ENCODE assay signal across 26 mouse cellular contexts in the genomic region with DNA sequence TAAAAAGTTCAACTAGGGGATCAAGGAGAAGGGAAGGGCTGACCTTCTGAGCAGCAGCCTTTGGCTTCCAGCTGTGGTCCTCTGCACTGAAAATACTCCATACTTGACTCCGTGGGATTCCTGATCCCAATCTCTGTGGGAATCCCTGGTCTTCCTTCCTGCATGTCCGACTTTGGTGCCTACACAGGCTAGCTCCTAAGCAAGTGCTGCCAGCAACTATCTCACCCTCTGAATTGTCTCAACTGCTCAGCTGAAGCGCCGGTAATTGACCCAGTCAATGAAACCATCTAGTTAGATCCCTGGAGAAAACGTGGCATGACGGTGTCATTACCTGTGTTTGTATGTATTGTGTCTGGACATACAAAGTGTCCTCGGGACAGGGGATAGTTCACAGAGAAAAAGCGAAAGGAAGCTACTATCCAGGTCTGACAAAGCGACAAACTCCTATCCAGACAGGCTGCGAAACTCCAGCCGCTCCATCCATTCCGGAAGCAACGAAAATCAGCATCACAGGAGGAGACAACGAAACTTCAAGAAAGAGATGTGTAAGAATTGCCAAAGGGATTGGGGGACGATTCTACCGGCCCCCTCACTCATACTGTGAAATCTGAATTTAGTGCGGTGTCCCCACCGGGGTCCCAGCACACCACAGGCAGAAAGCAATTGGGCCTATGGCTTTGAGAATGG. TPM values are rescaled to one million over a fixed set of nuclear protein-coding genes. Genes with fewer than 3 reads are reported as not detected.
DNase-seq lines count a peak whose midpoint lies in the region; ATAC-seq and TF ChIP-seq lines count a peak whose summit lies in the region.
"Had no signal": no experiment of that assay in that cellular context is flagged by ENCODE, and none has a peak within 500 bp of the region (broad histone marks: within the 10 kb centered on the region; RNA-seq: fewer than 3 reads in every experiment).

No protein-coding gene starts in this region.

- TF ChIP-seq POLR2A in thymus, adult 2 months (IDR thresholded peaks at IDR 0.05; ENCODE audit: control insufficient read depth, extremely low read depth, insufficient read depth, low read length, poor library complexity): no peak

- peaks cover 69% of the 10 kb centered on the region for H3K27me3 ChIP-seq in lung, postnatal 0 days (replicated peaks; ENCODE audit: insufficient read depth, low read length)
- peaks cover 97% of the 10 kb centered on the region for H3K27me3 ChIP-seq in embryonic facial prominence, embryonic 12.5 days
- H3K27me3 ChIP-seq in limb, embryonic 10.5 days (ENCODE audit: low read depth, poor library complexity, severe bottlenecking): peaks cover 100% of the 10 kb centered on the region
- H3K27me3 ChIP-seq in thymus, adult 2 months (ENCODE audit: control insufficient read depth, insufficient read depth, low read length): peaks cover 37% of the 10 kb centered on the region
- H3K27me3 ChIP-seq: Patski had no signal

- no peak for TF ChIP-seq CTCF in lung, postnatal 0 days (IDR thresholded peaks at IDR 0.05)
- no peak for TF ChIP-seq CTCF in thymus, adult 2 months (IDR thresholded peaks at IDR 0.05; ENCODE audit: borderline replicate concordance, control insufficient read depth, extremely low read depth, insufficient read depth, low read length, poor library complexity)

- H3K9me3 ChIP-seq in lung, postnatal 0 days (ENCODE audit: low read length): no peaks in the 10 kb centered on the region
- no peaks in the 10 kb centered on the region for H3K9me3 ChIP-seq in embryonic facial prominence, embryonic 12.5 days
- no peaks in the 10 kb centered on the region for H3K9me3 ChIP-seq in limb, embryonic 10.5 days (replicated peaks)
- H3K9me3 ChIP-seq: liver, embryonic 12.5 days; lung, embryonic 15.5 days; midbrain, embryonic 12.5 days had no signal

- no peaks in the 10 kb centered on the region for H3K36me3 ChIP-seq in lung, postnatal 0 days (ENCODE audit: insufficient read depth, low read length)
- no peaks in the 10 kb centered on the region for H3K36me3 ChIP-seq in embryonic facial prominence, embryonic 12.5 days
- H3K36me3 ChIP-seq in limb, embryonic 10.5 days: no peaks in the 10 kb centered on the region
- no peaks in the 10 kb centered on the region for H3K36me3 ChIP-seq in thymus, adult 2 months (ENCODE audit: control insufficient read depth, insufficient read depth, low read length)
- H3K36me3 ChIP-seq: liver, embryonic 12.5 days; lung, embryonic 15.5 days; midbrain, embryonic 12.5 days had no signal

- no peak overlapping the region for H3K4me2 ChIP-seq in lung, postnatal 0 days (replicated peaks; ENCODE audit: low read depth, low read length)
- H3K4me2 ChIP-seq in embryonic facial prominence, embryonic 12.5 days (replicated peaks): peak overlapping the region; percentile 39
- H3K4me2 ChIP-seq: liver, embryonic 12.5 days; lung, embryonic 15.5 days; midbrain, embryonic 12.5 days had no signal

- H3K4me3 ChIP-seq in lung, postnatal 0 days (ENCODE audit: low read depth, low read length): 0 out of 2 replicates have a peak overlapping the region, but pooled peaks have one; percentile 2
- no peak overlapping the region for H3K4me3 ChIP-seq in embryonic facial prominence, embryonic 12.5 days
- H3K4me3 ChIP-seq in limb, embryonic 10.5 days: no peak overlapping the region
- no peak overlapping the region for H3K4me3 ChIP-seq in thymus, adult 2 months (ENCODE audit: control insufficient read depth, insufficient read depth, low read length)
- H3K4me3 ChIP-seq: heart, adult 2 months; left cerebral cortex, adult 2 months; liver, embryonic 12.5 days; lung, embryonic 15.5 days; midbrain, embryonic 12.5 days had no signal

- whole genome bisulfite sequencing in lung, postnatal 0 days: 18% methylated on average over 18 of the region's 18 CpGs
- WGBS in embryonic facial prominence, embryonic 12.5 days: 6% methylated on average over 18 of the region's 18 CpGs
- WGBS in limb, embryonic 10.5 days: 4% methylated on average over 18 of the region's 18 CpGs
- 15% methylated on average over 18 of the region's 18 CpGs for WGBS in thymus, adult 2 months

- no peak for ATAC-seq in lung, postnatal 0 days
- ATAC-seq in embryonic facial prominence, embryonic 12.5 days (ENCODE audit: insufficient number of reproducible peaks, insufficient read depth, low FRiP score, low TSS enrichment): no peak
- ATAC-seq: CD4-positive, CD25-positive, alpha-beta regulatory T cell, adult 4 months; liver, embryonic 12.5 days; Patski had no signal

- H3K9ac ChIP-seq in lung, postnatal 0 days (replicated peaks; ENCODE audit: low read depth): no peak overlapping the region
- no peak overlapping the region for H3K9ac ChIP-seq in embryonic facial prominence, embryonic 12.5 days
- H3K9ac ChIP-seq: liver, embryonic 12.5 days; lung, embryonic 15.5 days; midbrain, embryonic 12.5 days had no signal

- peak; percentile 57 for DNase-seq in embryo, embryonic 10.5 days (ENCODE audit: low spot score)
- no peak for DNase-seq in embryo, embryonic 11 days
- DNase-seq in lung, postnatal 0 days (ENCODE audit: low spot score): no peak
- no peak for DNase-seq in lung, adult 18-20 months
- DNase-seq in limb, embryonic 10.5 days (ENCODE audit: low spot score): peak; percentile 53
- no peak for DNase-seq in thymus, adult 2 months
- DNase-seq: adrenal gland, adult 8-10 months; cerebellum, adult 8-10 months; gastrocnemius, postnatal 14 days; heart, adult 2 months; heart, postnatal 36 days; kidney, adult 9 months; kidney, postnatal 25 days; layer of hippocampus, adult 9-11 months; left cerebral cortex, postnatal 4 days; right cerebral cortex, adult 18-20 months; thymus, postnatal 14 days had no signal

- H3K4me1 ChIP-seq in lung, postnatal 0 days (ENCODE audit: insufficient read depth, low read depth, low read length): no peaks in the 10 kb centered on the region
- H3K4me1 ChIP-seq in embryonic facial prominence, embryonic 12.5 days: peaks cover 23% of the 10 kb centered on the region
- peaks cover 19% of the 10 kb centered on the region for H3K4me1 ChIP-seq in limb, embryonic 10.5 days
- H3K4me1 ChIP-seq in thymus, adult 2 months (replicated peaks; ENCODE audit: control insufficient read depth, insufficient read depth, low read length): peaks cover 6% of the 10 kb centered on the region
- H3K4me1 ChIP-seq: midbrain, embryonic 12.5 days had no signal

- H3K27ac ChIP-seq in lung, postnatal 0 days (ENCODE audit: low read length): no peak overlapping the region
- H3K27ac ChIP-seq in embryonic facial prominence, embryonic 12.5 days: peak overlapping the region; percentile 41; the same call in 1 of the 2 replicates
- no peak overlapping the region for H3K27ac ChIP-seq in limb, embryonic 10.5 days
- H3K27ac ChIP-seq in thymus, adult 2 months (ENCODE audit: control insufficient read depth, insufficient read depth, low read length): no peak overlapping the region
- H3K27ac ChIP-seq: heart, adult 2 months; left cerebral cortex, adult 2 months; liver, embryonic 12.5 days; lung, embryonic 15.5 days; macrophage; midbrain, embryonic 12.5 days had no signal

- no peak for TF ChIP-seq EP300 in lung, postnatal 0 days (IDR thresholded peaks at IDR 0.05)

RNA-seq across cellular contexts. Expression of gene Lhx6, which starts 7.9 kb away (rescaled TPM):
- polyA plus RNA-seq in lung, postnatal 0 days (2015; fragmentation: Nextera tagmentation; extraction: Ambion mirVana): 1.7 and 2.0 TPM in 2 replicates
- 15.5 and 22.3 TPM in 2 replicates for polyA plus RNA-seq in embryonic facial prominence, embryonic 12.5 days (2016; fragmentation: Nextera tagmentation; extraction: Ambion mirVana)
- polyA plus RNA-seq in limb, embryonic 10.5 days (2016; fragmentation: Nextera tagmentation; extraction: Ambion mirVana): 0.94 and 1.0 TPM in 2 replicates
- polyA plus RNA-seq in thymus, adult 2 months (2012; rRNA removed): 0.58 and 0.68 TPM in 2 replicates
- polyA plus RNA-seq: CD4-positive, CD25-positive, alpha-beta regulatory T cell, adult 4 months; macrophage had no signal

RNA-seq across cellular contexts. Expression of gene Mrrf, which starts 38.9 kb away (rescaled TPM):
- 24.2 and 27.2 TPM in 2 replicates for polyA plus RNA-seq in lung, postnatal 0 days (2015; fragmentation: Nextera tagmentation; extraction: Ambion mirVana)
- 24.5 and 29.1 TPM in 2 replicates for polyA plus RNA-seq in embryonic facial prominence, embryonic 12.5 days (2016; fragmentation: Nextera tagmentation; extraction: Ambion mirVana)
- polyA plus RNA-seq in limb, embryonic 10.5 days (2016; fragmentation: Nextera tagmentation; extraction: Ambion mirVana): 23.0 and 27.1 TPM in 2 replicates
- polyA plus RNA-seq in thymus, adult 2 months (2012; rRNA removed): 26.9 and 29.3 TPM in 2 replicates

RNA-seq across cellular contexts. Expression of gene Rbm18, which starts 39.3 kb away (rescaled TPM):
- 60.5 and 64.2 TPM in 2 replicates for polyA plus RNA-seq in lung, postnatal 0 days (2015; fragmentation: Nextera tagmentation; extraction: Ambion mirVana)
- 96.2 and 96.3 TPM in 2 replicates for polyA plus RNA-seq in embryonic facial prominence, embryonic 12.5 days (2016; fragmentation: Nextera tagmentation; extraction: Ambion mirVana)
- polyA plus RNA-seq in limb, embryonic 10.5 days (2016; fragmentation: Nextera tagmentation; extraction: Ambion mirVana): 74.4 and 85.3 TPM in 2 replicates
- polyA plus RNA-seq in thymus, adult 2 months (2012; rRNA removed): 14.2 and 14.8 TPM in 2 replicates

RNA-seq across cellular contexts. Expression of gene Morn5, which starts 48.0 kb away (rescaled TPM):
- 5.3 and 6.7 TPM in 2 replicates for polyA plus RNA-seq in lung, postnatal 0 days (2015; fragmentation: Nextera tagmentation; extraction: Ambion mirVana)
- 0.24 and 0.56 TPM in 2 replicates for polyA plus RNA-seq in embryonic facial prominence, embryonic 12.5 days (2016; fragmentation: Nextera tagmentation; extraction: Ambion mirVana)
- 0.35 TPM in 1 of 2 replicates, not detected in the other for polyA plus RNA-seq in limb, embryonic 10.5 days (2016; fragmentation: Nextera tagmentation; extraction: Ambion mirVana)
- 0.26 TPM in 1 of 2 replicates, not detected in the other for polyA plus RNA-seq in thymus, adult 2 months (2012; rRNA removed)
- polyA plus RNA-seq: CD4-positive, CD25-positive, alpha-beta regulatory T cell, adult 4 months; heart, embryonic 14.5 days; macrophage had no signal

RNA-seq across cellular contexts. Expression of gene Ndufa8, which starts 48.1 kb away (rescaled TPM):
- polyA plus RNA-seq in lung, postnatal 0 days (2015; fragmentation: Nextera tagmentation; extraction: Ambion mirVana): 202 and 228 TPM in 2 replicates
- 185 and 199 TPM in 2 replicates for polyA plus RNA-seq in embryonic facial prominence, embryonic 12.5 days (2016; fragmentation: Nextera tagmentation; extraction: Ambion mirVana)
- polyA plus RNA-seq in limb, embryonic 10.5 days (2016; fragmentation: Nextera tagmentation; extraction: Ambion mirVana): 208 and 218 TPM in 2 replicates
- polyA plus RNA-seq in thymus, adult 2 months (2012; rRNA removed): 75.4 and 83.9 TPM in 2 replicates

Comparison
In these comparisons a context has a peak if more than half of its experiments do, and no peak if none do; other contexts are left out.
1. DNase-seq: peak in embryo, embryonic 10.5 days (single experiment) and limb, embryonic 10.5 days (single experiment); none in embryo, embryonic 11 days (single experiment), lung, postnatal 0 days (single experiment), lung, adult 18-20 months (0 of 2) and thymus, adult 2 months (single experiment).